Mouse (Mus musculus) CH12.LX (cell line): Measurements from ENCODE around the gene Ubash3b. TPM values are rescaled to one million over a fixed set of nuclear protein-coding genes. Genes with fewer than 3 reads are reported as not detected.
A peak's percentile ranks its signal among the peaks of the same experiment; 100 is the strongest.

ENCODE experiments used
- DNase-seq: peaks from one replicate; pipeline ENCODE4 v3.0.0-alpha.2; 2013; ENCODE audit errors: extremely low read depth
- H3K27ac ChIP-seq: 2 replicates; pipeline ENCODE4 v1.5.1; 2012; ENCODE audit warnings: low read depth, mild to moderate bottlenecking, control low read depth, moderate library complexity; ENCODE audit not compliant: insufficient read depth
- H3K27me3 ChIP-seq: replicated peaks from 2 replicates; pipeline ENCODE3; 2012; ENCODE audit warnings: inconsistent platforms
- H3K36me3 ChIP-seq, 2 experiments: replicated peaks in 1 of 2; 2 replicates each; pipeline versions ENCODE3 to v1.6.1; 2012; ENCODE audit warnings: inconsistent platforms in 1 of 2, low read length in 1 of 2, mild to moderate bottlenecking in 1 of 2, mixed read lengths in 1 of 2, moderate library complexity in 1 of 2; ENCODE audit not compliant: control insufficient read depth in 1 of 2, insufficient read depth in 1 of 2
- H3K4me1 ChIP-seq, 2 experiments: 2 replicates each; pipeline ENCODE4 v1.6.1; 2012; ENCODE audit warnings: inconsistent platforms in 1 of 2, moderate library complexity in 1 of 2; ENCODE audit not compliant: insufficient read depth in 2 of 2, control insufficient read depth in 1 of 2
- H3K4me2 ChIP-seq: 2 replicates; pipeline ENCODE4 v1.6.1; 2012; ENCODE audit warnings: low read depth, mild to moderate bottlenecking, control low read depth; ENCODE audit not compliant: poor library complexity, insufficient read depth, severe bottlenecking
- H3K4me3 ChIP-seq, 3 experiments: fragments of 150-350 bp in 1 of 3; sonication (generic) in 1 of 3; replicated peaks in 1 of 3; 2 replicates each; pipeline versions ENCODE3 to v1.5.1; 2011 to 2012; ENCODE audit warnings: low read depth in 2 of 3, low read length in 2 of 3, mild to moderate bottlenecking in 2 of 3, moderate library complexity in 2 of 3, control low read depth in 1 of 3, improper control_type of control experiment in 1 of 3, inconsistent platforms in 1 of 3, mixed read lengths in 1 of 3; ENCODE audit not compliant: poor library complexity in 1 of 3
- H3K79me2 ChIP-seq: replicated peaks from 2 replicates; pipeline ENCODE4 v1.6.1; 2012; ENCODE audit warnings: mild to moderate bottlenecking, moderate library complexity; ENCODE audit not compliant: control insufficient read depth, poor library complexity, insufficient read depth, severe bottlenecking; ENCODE audit errors: extremely low read depth
- H3K9ac ChIP-seq: 2 replicates; pipeline ENCODE4 v1.6.1; 2012; ENCODE audit warnings: low read depth, mild to moderate bottlenecking, control low read depth, moderate library complexity; ENCODE audit not compliant: insufficient read depth
- H3K9me3 ChIP-seq: replicated peaks from 2 replicates; pipeline ENCODE3; 2012; ENCODE audit warnings: low read length, inconsistent platforms, mixed read lengths
- CTCF ChIP-seq, 2 experiments: IDR thresholded peaks in 1 of 2; conservative IDR thresholded peaks in 1 of 2; 2 replicates each; pipeline ENCODE4 v1.5.1; 2011 to 2012; ENCODE audit warnings: low read depth in 2 of 2, low read length in 2 of 2, improper control_type of control experiment in 1 of 2, inconsistent platforms in 1 of 2, mild to moderate bottlenecking in 1 of 2, moderate library complexity in 1 of 2
- E2F4 ChIP-seq: IDR thresholded peaks from 2 replicates; pipeline ENCODE4 v1.6.1; 2011; ENCODE audit warnings: low read depth, low read length, improper control_type of control experiment; ENCODE audit not compliant: insufficient replicate concordance
- EP300 ChIP-seq: IDR thresholded peaks from 2 replicates; pipeline ENCODE4 v1.6.1; 2011; ENCODE audit warnings: low read length, improper control_type of control experiment
- IRF4 ChIP-seq: IDR thresholded peaks from 2 replicates; pipeline ENCODE4 v1.6.1; 2014; ENCODE audit warnings: low read depth, mild to moderate bottlenecking, inconsistent platforms, low read length, improper control_type of control experiment
- MAFK ChIP-seq: IDR thresholded peaks from 2 replicates; pipeline ENCODE4 v1.6.1; 2011; ENCODE audit warnings: low read length, improper control_type of control experiment; ENCODE audit not compliant: insufficient replicate concordance
- PAX5 ChIP-seq: IDR thresholded peaks from 2 replicates; pipeline ENCODE4 v1.6.1; 2012; ENCODE audit warnings: low read length, inconsistent platforms, mixed read lengths
- POLR2A ChIP-seq: IDR thresholded peaks from 2 replicates; pipeline ENCODE4 v1.6.1; 2011; ENCODE audit warnings: low read depth, mild to moderate bottlenecking, improper control_type of control experiment, low read length
- POLR2AphosphoS2 ChIP-seq: IDR thresholded peaks from 2 replicates; pipeline ENCODE4 v1.6.1; 2011; ENCODE audit warnings: low read depth, low read length, improper control_type of control experiment
- RAD21 ChIP-seq: IDR thresholded peaks from 2 replicates; pipeline ENCODE4 v1.6.1; 2011; ENCODE audit warnings: low read depth, mild to moderate bottlenecking, low read length, improper control_type of control experiment, moderate library complexity
- SMC3 ChIP-seq: IDR thresholded peaks from 2 replicates; pipeline ENCODE4 v1.6.1; 2011; ENCODE audit warnings: low read depth, low read length, improper control_type of control experiment
- UBTF ChIP-seq: IDR thresholded peaks from 2 replicates; pipeline ENCODE4 v1.6.1; 2012; ENCODE audit warnings: low read depth, mild to moderate bottlenecking, inconsistent platforms, low read length, improper control_type of control experiment, moderate library complexity
- USF2 ChIP-seq: conservative IDR thresholded peaks from 2 replicates; pipeline ENCODE4 v1.6.1; 2011; ENCODE audit warnings: low read depth, low read length, improper control_type of control experiment
- ZKSCAN1 ChIP-seq: IDR thresholded peaks from 2 replicates; pipeline ENCODE4 v1.6.1; 2012; ENCODE audit warnings: low read depth, inconsistent platforms, low read length, improper control_type of control experiment, borderline replicate concordance
- ZNF384 ChIP-seq: IDR thresholded peaks from 2 replicates; pipeline ENCODE4 v1.6.1; 2012; ENCODE audit warnings: low read depth, low read length, improper control_type of control experiment, inconsistent platforms
- dilution Hi-C: fragments of 300-500 bp; cut with MboI; formaldehyde crosslinking; loops from 2 replicates; pipeline ENCODE4 v1.14.3; 2020; ENCODE audit warnings: low sequenced_read_pairs; ENCODE audit not compliant: extremely low pct_unique_long_range_greater_than_20kb, extremely low pct_ligation_motif_present
- in situ Hi-C: fragments of 300-500 bp; cut with MboI; formaldehyde crosslinking; loops from 3 replicates; pipeline ENCODE4 v1.14.3; 2019; ENCODE audit warnings: low sequenced_read_pairs, low pct_ligation_motif_present, low pct_unique_long_range_greater_than_20kb, mixed read lengths
- polyA plus RNA-seq: library from polyadenylated mRNA; unstranded; fragments of >175 nt; gene quantifications from 2 replicates; pipeline ENCODE4 v1.2.1, GENCODE M21; 2012; ENCODE audit warnings: low read depth; ENCODE audit not compliant: insufficient read length
- total RNA-seq, 2 experiments: library from RNA; depleted of rRNA; stranded (reverse); fragments of 300-350 nt in 1 of 2; fragments of >200 nt in 1 of 2; gene quantifications; 2 replicates each; pipeline ENCODE4 v1.2.3; 2012 to 2014

The Ubash3b gene
- total and polyA plus RNA-seq, 3 experiments, result 2.8 to 4.6 (median 4.2) TPM

DNA sequence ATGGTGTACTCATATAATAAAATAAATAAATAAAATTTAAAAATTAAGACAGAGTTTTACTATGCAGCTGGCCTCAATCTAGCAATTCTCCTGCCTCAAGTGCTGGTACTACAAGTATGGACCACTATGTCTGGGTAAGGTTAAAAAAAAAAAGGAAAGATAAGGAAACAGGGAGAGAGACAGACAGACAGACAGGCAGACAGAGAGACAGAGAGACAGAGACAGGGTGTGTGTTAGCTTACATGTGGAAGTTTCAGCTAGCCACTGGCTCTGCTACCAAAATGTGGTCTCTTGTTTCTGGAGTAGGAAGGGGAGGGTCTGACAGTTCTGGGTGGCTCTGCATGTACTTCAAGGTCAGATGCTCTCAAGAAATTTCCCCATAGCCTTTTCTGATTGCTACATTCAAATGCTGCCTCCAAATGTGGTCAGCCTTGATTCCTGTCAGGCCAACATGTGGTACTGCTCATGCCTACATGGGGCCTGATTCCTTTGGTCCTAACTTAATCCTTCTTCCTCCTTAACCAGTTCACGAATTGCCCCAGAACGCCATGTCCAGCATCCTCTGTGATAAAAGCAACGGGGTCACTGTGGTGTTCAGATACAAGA lies 89.5 kb downstream of the Ubash3b start (continued):
- TF ChIP-seq POLR2A (no peak), ZNF384 (no peak), SMC3 (no peak), IRF4 (no peak), USF2 (no peak), POLR2AphosphoS2 (no peak)

DNA sequence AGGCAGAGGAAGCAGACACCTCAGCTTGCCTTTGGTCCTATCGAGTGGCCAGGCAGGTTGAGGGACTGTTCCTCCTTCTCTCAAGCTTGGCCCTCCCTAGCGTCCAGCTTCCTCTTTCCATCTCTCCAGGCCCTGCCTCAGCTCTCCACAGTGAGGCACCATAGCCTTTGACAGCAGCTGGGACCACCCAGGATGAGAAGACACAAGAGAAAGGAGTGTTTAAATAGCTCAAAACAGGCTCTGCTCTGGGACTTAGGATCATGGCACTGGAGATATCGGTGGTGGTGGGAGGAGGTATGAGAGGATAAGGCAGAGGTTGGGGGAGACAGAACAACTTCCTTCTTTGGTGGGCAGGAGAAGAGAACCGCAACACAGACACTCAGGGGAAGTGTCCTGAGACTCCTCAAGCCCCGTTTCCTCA lies 90.7 kb downstream of the Ubash3b start:
- TF ChIP-seq RAD21 (peak; percentile 62), ZKSCAN1 (no peak), PAX5 (no peak), E2F4 (no peak), EP300 (peak; percentile 8; the same call in 1 of the 2 replicates), SMC3 (peak; percentile 71), CTCF (conservative IDR thresholded peaks at IDR 0.05 in 1 of 2, IDR thresholded peaks at IDR 0.05 in 1 of 2; ENCODE audit: low read depth in 2 of 2, low read length in 2 of 2) (peak in 1 of 2 experiments; percentile 58; a peak in 2 of 4 replicates)
- Histone ChIP-seq H3K36me3 (no peaks in the 10 kb centered on the region), H3K79me2 (no peaks in the 10 kb centered on the region), H3K4me3 (peak overlapping the region in 1 of 3 experiments; percentile 8), H3K4me1 (peaks cover 8 to 23% of the 10 kb centered on the region in 2 experiments), H3K9ac (no peak overlapping the region), H3K9me3 (no peaks in the 10 kb centered on the region), H3K4me2 (no peak overlapping the region), H3K27me3 (no peaks in the 10 kb centered on the region), H3K27ac (no peak overlapping the region)
- dilution Hi-C loops, result no loop called here
- in situ Hi-C loops, result no loop called here
- DNase-seq, result peak; percentile 56

DNA sequence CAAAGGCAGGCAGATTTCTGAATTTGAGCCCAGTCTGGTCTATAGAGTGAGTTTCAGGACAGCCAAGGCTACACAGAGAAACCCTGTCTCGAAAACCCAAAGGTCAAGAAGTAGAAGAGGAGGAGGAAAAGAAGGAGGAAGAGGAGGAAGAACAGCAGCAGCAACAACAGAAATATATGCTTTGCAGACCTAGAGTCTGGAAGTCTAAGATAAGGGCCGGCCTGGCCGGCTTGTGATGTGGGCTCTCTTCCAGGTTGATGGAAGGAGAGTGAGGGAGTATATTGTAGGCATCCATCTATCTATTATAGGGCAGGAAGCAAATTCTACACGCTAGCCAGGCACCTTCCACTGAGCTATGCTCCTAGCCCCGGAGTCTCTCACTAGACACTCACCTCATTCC lies 92.0 kb downstream of the Ubash3b start:
- no peak for DNase-seq
- no peak for TF ChIP-seq IRF4
- no peak for TF ChIP-seq USF2
- no peak for TF ChIP-seq MAFK
- TF ChIP-seq PAX5, result no peak
- no peak for TF ChIP-seq UBTF
- Histone ChIP-seq H3K79me2 (no peaks in the 10 kb centered on the region), H3K4me1 (peaks cover 8 to 24% of the 10 kb centered on the region in 2 experiments), H3K27me3 (no peaks in the 10 kb centered on the region), H3K27ac (no peak overlapping the region), H3K36me3 (no peaks in the 10 kb centered on the region), H3K9me3 (no peaks in the 10 kb centered on the region), H3K4me2 (no peak overlapping the region), H3K9ac (no peak overlapping the region), H3K4me3 (no peak overlapping the region)
- in situ Hi-C loops (no loop called here), dilution Hi-C loops (no loop called here)
